Mouse (Mus musculus) adipose tissue, adult 10 weeks (tissue): ENCODE data around the gene Gm3095. TPM values are rescaled to one million over a fixed set of nuclear protein-coding genes. Genes with fewer than 3 reads are reported as not detected.

Experiments used
- polyA plus RNA-seq: library from polyadenylated mRNA; stranded (reverse); fragments of 350-450 nt; fragmentation: Illumina TruSeq; extraction: RNeasy Lipid Tissue Mini Kit (QIAGEN cat#74804); gene quantifications from one replicate; pipeline ENCODE4 v1.2.3, GENCODE M21; 2014; ENCODE audit warnings: low read depth, low replicate concordance

The Gm3095 gene
- not detected for polyA plus RNA-seq

DNA sequence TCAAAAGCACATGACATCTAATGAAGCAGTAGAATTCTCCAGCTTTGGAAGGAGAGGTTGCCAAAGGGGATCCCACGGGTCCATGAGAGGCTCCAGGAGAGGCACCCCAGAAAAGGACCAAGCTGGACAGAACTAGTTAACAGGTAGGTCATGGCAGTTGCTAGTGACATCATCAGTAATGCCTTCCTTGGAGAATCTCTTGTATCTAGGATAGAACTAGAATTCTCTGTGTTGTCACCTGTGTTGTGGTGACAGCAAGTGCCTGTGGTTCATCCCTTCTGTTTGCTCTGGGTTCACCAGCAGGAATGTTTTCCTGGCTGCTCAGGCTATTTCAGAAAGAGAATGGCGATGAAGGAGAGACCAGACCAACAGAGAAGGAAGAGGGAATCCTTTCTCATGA, at the start of gene Gm3095:
Gene Gm3095, plus strand, starts transcription at position 301 of the 400 bp plus-strand sequence.

DNA sequence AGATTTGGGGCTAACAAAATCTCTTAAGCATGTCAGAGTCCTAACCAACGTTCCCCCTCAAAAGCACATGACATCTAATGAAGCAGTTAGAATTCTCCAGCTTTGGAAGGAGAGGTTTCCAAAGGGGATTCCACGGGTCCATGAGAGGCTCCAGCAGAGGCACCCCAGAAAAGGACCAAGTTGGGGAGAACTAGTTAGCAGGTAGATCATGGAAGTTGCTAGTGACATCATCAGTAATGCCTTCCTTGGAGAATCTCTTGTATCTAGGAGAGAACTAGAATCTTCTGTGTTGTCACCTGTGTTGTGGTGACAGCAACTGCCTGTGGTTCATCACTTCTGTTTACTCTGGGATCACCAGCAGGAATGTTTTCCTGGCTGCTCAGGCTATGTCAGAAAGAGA, 31.9 kb upstream of the Gm3095 start, which contains the start of gene Gm3029:
Gene Gm3029, plus strand, starts transcription at position 301 of the 400 bp plus-strand sequence.

DNA sequence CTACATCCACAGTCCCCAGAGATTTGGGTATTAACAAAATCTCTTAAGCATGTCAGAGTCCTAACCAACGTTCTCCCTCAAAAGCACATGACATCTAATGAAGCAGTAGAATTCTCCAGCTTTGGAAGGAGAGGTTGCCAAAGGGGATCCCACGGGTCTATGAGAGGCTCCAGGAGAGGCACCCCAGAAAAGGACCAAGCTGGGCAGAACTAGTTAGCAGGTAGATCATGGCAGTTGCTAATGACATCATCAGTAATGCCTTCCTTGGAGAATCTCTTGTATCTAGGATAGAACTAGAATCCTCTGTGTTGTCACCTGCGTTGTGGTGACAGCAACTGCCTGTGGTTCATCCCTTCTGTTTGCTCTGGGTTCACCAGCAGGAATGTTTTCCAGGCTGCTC, 34.7 kb downstream of the Gm3095 start, which contains the start of gene Gm3099:
Gene Gm3099, plus strand, starts transcription at position 301 of the 400 bp plus-strand sequence.

Other genes with a start within 250 kb of the Gm3095 start
- gene Gm3002, start 153.5 kb upstream of the Gm3095 start, polyA plus RNA-seq = not detected
- gene Gm3033, start 117.3 kb upstream of the Gm3095 start, polyA plus RNA-seq = not detected
- 0.46 TPM for gene Gm2916, start 79.4 kb upstream of the Gm3095 start, polyA plus RNA-seq
- 0.41 TPM for gene Gm3029, start 31.8 kb upstream of the Gm3095 start, polyA plus RNA-seq
- gene Gm3099, start 34.8 kb downstream of the Gm3095 start, polyA plus RNA-seq = 0.16 TPM
- not detected for gene Gm5796, start 60.4 kb downstream of the Gm3095 start, polyA plus RNA-seq
- not detected for gene Gm3115, start 120.6 kb downstream of the Gm3095 start, polyA plus RNA-seq
- gene Gm8108, start 147.0 kb downstream of the Gm3095 start, polyA plus RNA-seq = 1.2 TPM
- gene Gm3127, start 201.5 kb downstream of the Gm3095 start, polyA plus RNA-seq = not detected
- gene Gm2974, start 219.0 kb downstream of the Gm3095 start, polyA plus RNA-seq = not detected